Mouse (Mus musculus) cerebral cortex, adult 2 months (tissue): ENCODE measurements around the gene Tfap2c.

Source experiments
- WGBS: fragments of 180-500 bp; shearing (Covaris S2); methylation state at CpG from one replicate; pipeline ENCODE4 v1.1.7; 2018; 5-methylcytosine and 5-hydroxymethylcytosine counted together

Gene Tfap2c

DNA sequence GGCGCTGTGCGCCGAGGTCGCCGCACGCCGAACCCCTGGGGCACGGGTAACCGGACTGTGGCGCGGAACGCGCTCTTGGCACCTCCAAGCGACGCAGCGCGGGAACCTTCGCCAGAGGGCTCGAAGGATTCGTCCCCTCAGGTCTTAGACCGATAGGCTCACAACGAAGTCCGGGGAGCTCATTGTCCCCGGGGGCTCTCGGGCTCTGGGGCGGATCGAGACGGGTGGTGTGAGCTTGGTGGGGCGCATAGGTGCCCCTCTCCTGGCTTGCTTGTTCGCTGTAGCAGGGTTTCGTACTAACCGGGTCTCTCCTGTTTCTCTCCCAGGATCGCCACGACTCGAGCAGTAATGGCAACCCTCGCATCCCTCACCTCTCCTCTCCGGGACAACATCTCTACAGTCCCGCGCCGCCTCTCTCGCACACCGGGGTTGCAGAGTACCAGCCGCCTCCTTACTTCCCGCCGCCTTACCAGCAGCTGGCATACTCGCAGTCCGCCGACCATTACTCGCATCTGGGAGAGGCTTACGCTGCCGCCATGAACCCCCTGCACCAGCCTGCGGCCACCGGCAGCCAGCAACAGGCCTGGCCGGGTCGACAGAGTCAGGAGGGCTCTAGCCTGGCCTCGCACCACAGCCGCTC is 1.8 kb downstream of the Tfap2c start:
- WGBS = 1% methylated on average over 57 of the region's 57 CpGs

DNA sequence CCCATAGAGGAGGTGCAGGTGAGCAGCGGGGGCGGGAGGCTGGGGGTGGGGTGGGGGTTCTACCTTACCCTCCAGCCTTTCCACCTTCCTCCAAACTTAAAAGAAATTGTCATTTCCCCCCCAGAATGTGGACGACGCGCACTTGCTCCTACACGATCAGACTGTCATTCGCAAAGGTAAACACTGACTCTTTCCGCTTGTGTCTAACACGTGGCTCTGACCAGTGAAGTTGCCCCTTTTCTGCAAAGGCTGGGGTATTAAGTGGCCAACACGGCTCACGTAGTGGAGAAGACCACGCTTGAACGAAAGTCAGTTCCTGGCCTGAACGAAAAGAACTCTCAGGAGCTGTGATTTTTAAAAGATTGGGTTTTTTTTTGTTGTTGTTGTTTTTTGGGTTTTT is 2.5 kb downstream of the Tfap2c start:
- 13% methylated on average over 14 of the region's 14 CpGs for WGBS

DNA sequence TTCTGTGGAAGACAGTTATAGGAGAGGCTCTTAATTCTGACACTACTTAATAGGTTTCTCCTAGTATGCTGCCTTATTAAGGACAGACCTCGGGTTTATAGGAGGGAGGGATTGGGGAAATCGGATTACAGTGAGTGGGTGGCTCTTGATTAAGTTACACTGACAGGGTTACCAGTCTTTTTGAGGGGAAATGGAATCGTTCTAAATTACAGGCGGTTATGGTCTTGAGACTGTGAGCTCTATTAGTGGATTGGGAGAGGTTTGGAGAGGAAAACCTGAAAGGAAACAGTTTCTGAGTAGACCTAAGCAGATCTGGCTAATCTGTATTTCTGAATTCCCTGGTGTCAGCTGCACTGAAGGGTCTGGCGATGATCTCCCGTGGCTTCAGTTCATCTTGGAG is 3.3 kb downstream of the Tfap2c start:
- 11% methylated on average over 6 of the region's 6 CpGs for WGBS

DNA sequence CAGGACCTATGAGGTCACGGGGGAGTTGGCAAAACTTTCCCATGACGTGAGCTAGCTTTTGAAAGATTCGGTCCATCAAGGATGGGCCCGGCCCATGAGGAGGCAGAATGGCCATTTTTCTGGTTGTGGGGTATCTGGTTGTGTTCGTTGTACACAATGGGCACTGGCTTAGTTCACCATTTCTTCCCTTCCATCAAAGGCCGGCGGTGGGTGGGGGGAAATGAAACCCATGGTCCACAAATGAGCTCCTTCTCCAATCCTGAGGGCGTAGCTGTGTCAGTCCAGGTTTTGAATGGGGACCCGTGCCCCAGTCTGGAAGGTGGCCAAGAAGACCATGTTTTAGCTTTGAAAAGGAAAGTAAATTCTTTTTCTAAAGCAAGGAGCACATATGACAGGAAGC is 4.8 kb downstream of the Tfap2c start:
- WGBS = 33% methylated on average over 9 of the region's 9 CpGs

GRCm38 (mm10) chr2:172558674-172559468 is 9.5 kb downstream of the Tfap2c start:
- WGBS = 40% methylated on average over 21 of the region's 21 CpGs

- WGBS = 65% methylated on average over 10 of the region's 10 CpGs
Measured at GRCm38 (mm10) chr2:172561016-172561415, 11.6 kb downstream of the Tfap2c start.

- WGBS = 83% methylated on average over 9 of the region's 9 CpGs
Measured at GRCm38 (mm10) chr2:172567835-172568234, 18.4 kb downstream of the Tfap2c start.

- 97% methylated on average over 2 of the region's 2 CpGs for WGBS
Measured at GRCm38 (mm10) chr2:172568466-172568865, 19.1 kb downstream of the Tfap2c start.

DNA sequence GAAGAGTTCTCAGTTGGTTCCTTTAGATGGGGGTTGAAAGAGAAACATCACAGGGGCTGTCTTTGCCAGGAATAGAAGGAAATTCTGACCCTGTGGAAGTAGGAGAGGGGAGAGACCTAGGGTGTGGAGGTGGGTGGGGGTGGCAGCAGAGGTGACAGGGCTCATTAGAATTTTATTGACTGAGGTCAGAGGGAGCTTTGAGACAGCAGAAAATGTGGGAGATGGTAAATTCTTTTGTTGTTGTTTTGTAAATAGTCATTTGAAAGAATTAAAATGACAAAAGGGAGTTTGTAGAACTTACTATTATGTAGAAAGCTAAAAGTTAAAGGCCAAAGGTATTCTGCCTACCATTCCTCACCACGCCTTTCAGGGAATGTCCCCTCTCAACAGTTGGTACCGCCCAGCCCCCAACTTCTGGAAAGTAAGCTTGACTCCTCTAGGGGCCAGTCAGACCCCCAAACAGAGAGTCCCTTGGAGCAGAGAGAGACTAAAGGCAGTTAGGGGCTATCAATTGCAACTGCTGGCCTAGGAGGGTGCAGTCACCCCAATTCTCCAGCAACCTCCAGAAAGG is 27.9 kb downstream of the Tfap2c start:
- WGBS = 75% methylated on average over 2 of the region's 2 CpGs

GRCm38 (mm10) chr2:172579221-172579620 is 29.8 kb downstream of the Tfap2c start:
- WGBS = 47% methylated on average over 5 of the region's 5 CpGs

GRCm38 (mm10) chr2:172580536-172581265 is 31.3 kb downstream of the Tfap2c start:
- WGBS = 64% methylated on average over 12 of the region's 12 CpGs

- 80% methylated on average over 7 of the region's 7 CpGs for WGBS
Measured at GRCm38 (mm10) chr2:172583312-172583711, 33.9 kb downstream of the Tfap2c start.

GRCm38 (mm10) chr2:172585329-172585728 is 35.9 kb downstream of the Tfap2c start:
- WGBS = 92% methylated on average over 6 of the region's 6 CpGs

GRCm38 (mm10) chr2:172589048-172589447 is 39.7 kb downstream of the Tfap2c start:
- WGBS = 86% methylated on average over 1 of the region's 1 CpGs

GRCm38 (mm10) chr2:172590839-172591238 is 41.4 kb downstream of the Tfap2c start:
- 88% methylated on average over 5 of the region's 5 CpGs for WGBS

- 87% methylated on average over 7 of the region's 7 CpGs for WGBS
Measured at GRCm38 (mm10) chr2:172594326-172594725, 44.9 kb downstream of the Tfap2c start.

- 66% methylated on average over 7 of the region's 7 CpGs for WGBS
Measured at GRCm38 (mm10) chr2:172597056-172597455, 47.7 kb downstream of the Tfap2c start.

- WGBS = 89% methylated on average over 9 of the region's 9 CpGs
Measured at GRCm38 (mm10) chr2:172597881-172598280, 48.5 kb downstream of the Tfap2c start.

DNA sequence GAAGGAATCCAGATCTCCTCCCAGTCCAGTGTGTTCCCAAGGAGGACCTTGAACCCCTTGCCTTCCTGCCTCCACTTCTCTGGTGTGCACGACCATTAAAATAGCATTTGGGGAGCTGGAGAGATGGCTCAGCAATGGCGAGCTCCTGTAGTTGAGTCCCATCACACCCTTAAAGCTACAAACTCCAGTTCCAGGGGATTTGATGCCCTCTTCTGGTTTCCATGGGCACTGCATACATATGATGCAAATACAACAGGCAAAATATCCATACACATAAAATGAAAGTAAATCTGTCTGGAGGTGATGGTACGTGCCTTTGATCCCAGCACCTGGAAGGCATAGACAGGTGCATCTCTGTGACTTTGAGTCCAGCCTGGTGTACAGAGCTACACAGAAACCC is 55.2 kb downstream of the Tfap2c start:
- WGBS = 95% methylated on average over 3 of the region's 3 CpGs

DNA sequence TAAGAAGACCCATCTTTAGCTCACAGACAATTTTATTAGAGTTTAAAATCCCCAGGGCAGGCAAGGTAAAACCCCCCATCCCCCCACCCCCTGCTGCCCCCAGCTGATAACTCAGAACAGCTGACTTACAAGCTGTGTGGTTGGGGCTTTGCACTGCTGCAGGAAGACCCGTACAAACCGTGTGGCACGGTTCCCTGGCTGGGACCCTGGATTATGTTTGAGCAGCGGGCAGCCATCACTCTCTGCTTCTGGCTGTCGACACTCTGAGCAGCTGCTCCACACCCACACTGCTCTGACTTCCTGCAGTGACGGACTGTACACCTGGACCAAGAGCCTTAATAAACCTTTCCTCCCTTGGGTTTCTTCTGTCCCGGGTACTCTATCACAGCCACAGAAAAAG is 56.2 kb downstream of the Tfap2c start:
- 48% methylated on average over 7 of the region's 7 CpGs for WGBS

- WGBS = 81% methylated on average over 11 of the region's 11 CpGs
Measured at GRCm38 (mm10) chr2:172607710-172608109, 58.3 kb downstream of the Tfap2c start.
